Mouse (Mus musculus) intestine, embryonic 14.5 days (tissue): Measurements from ENCODE around the gene Iqcj. TPM values are rescaled to one million over a fixed set of nuclear protein-coding genes. Genes with fewer than 3 reads are reported as not detected.

Experiments
- ATAC-seq: fragments of 200-750 bp; cut with Nextera tagmentation; replicated peaks from 2 replicates; pipeline ENCODE4 v1.8.0; 2017; ENCODE audit warnings: low read depth, moderate number of reproducible peaks, moderate TSS enrichment, moderate library complexity; ENCODE audit not compliant: low FRiP score, low TSS enrichment
- DNase-seq: peaks from one replicate; pipeline ENCODE4 v3.0.0-alpha.2; 2018; ENCODE audit warnings: low spot score
- H3K27ac ChIP-seq: fragments of 300-500 bp; sonication (generic); 2 replicates; pipeline ENCODE4 v1.5.1; 2014; ENCODE audit warnings: low read depth, mild to moderate bottlenecking, control low read depth
- H3K27me3 ChIP-seq: fragments of 300-500 bp; sonication (generic); replicated peaks from 2 replicates; pipeline ENCODE4 v1.6.1; 2014; ENCODE audit warnings: low read length, control low read depth; ENCODE audit not compliant: control insufficient read depth, insufficient read depth
- H3K36me3 ChIP-seq: fragments of 300-500 bp; sonication (generic); 2 replicates; pipeline ENCODE4 v1.6.1; 2014; ENCODE audit warnings: low read length, control low read depth; ENCODE audit not compliant: control insufficient read depth, insufficient read depth
- H3K4me1 ChIP-seq: fragments of 300-500 bp; sonication (generic); replicated peaks from 2 replicates; pipeline ENCODE4 v1.6.1; 2014; ENCODE audit warnings: low read length, control low read depth, mixed read lengths; ENCODE audit not compliant: control insufficient read depth, insufficient read depth
- H3K4me2 ChIP-seq: fragments of 300-500 bp; sonication (generic); 2 replicates; pipeline ENCODE4 v1.6.1; 2014; ENCODE audit warnings: low read length
- H3K4me3 ChIP-seq: fragments of 300-500 bp; sonication (generic); 2 replicates; pipeline ENCODE4 v1.5.1; 2014; ENCODE audit warnings: low read depth, low read length, control low read depth, mixed read lengths
- H3K9ac ChIP-seq: fragments of 300-500 bp; sonication (generic); 2 replicates; pipeline ENCODE4 v1.6.1; 2014; ENCODE audit warnings: mild to moderate bottlenecking, low read length
- H3K9me3 ChIP-seq: fragments of 300-500 bp; sonication (generic); 2 replicates; pipeline ENCODE4 v1.6.1; 2016; ENCODE audit warnings: low read length, control low read depth; ENCODE audit not compliant: control insufficient read depth
- WGBS: fragments of 180-500 bp; shearing (Covaris S2); extraction: QIAGEN DNeasy Blood & Tissue Kit; methylation state at CpG from one replicate; pipeline ENCODE4 v1.1.7; 2014; 5-methylcytosine and 5-hydroxymethylcytosine counted together
- polyA plus RNA-seq: library from polyadenylated mRNA; unstranded; fragments of >200 nt; fragmentation: Nextera tagmentation; extraction: Ambion mirVana; gene quantifications from 2 replicates; pipeline ENCODE4 v1.2.1, GENCODE M21; 2014

Gene Iqcj
- polyA plus RNA-seq, 1 experiment from 2014 or later, result not detected

DNA sequence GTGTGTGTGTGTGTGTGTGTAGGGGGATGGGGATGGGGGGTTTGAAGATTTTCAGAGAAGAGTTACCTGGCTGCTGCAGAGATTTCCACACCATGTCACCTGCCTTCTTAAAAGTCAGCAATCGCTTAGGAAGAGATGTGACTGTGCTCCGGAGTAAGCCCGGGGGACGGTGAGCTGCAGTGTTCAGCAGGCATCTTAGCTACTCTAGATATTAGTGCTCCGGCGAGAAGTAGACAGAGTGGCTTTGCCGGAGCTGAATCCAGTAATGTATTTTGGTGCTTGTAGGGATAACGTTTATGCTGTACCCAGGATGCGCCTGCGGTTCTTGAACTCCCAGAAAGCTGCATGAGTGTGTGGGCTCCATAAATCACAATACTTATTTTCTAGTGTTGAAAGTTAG is 748 bp downstream of the Iqcj start:
- DNase-seq (no peak), ATAC-seq (no peak)
- Histone ChIP-seq H3K4me1 (no peaks in the 10 kb centered on the region), H3K4me2 (no peak overlapping the region), H3K4me3 (no peak overlapping the region), H3K9me3 (no peaks in the 10 kb centered on the region), H3K9ac (no peak overlapping the region), H3K27ac (no peak overlapping the region), H3K27me3 (no peaks in the 10 kb centered on the region), H3K36me3 (no peaks in the 10 kb centered on the region)
- 81% methylated on average over 10 of the region's 10 CpGs for WGBS

DNA sequence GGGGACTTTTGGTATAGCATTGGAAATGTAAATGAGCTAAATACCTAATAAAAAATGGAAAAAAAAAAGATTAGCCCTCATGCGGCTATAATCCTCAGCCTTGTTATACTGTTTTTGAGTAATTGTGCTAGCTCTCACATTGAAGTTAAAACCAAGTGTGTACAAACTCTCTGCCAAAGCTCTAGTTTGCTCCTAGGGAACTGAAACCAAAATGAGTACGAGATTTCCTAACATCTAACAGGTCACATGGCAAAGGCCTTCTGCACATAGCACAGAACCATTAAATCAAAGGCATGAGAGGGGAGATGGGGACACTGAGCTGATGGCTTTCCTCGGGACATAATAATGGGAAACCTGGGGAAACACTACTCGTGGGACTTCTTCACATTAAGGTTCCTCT is 10.5 kb downstream of the Iqcj start:
- no peak for ATAC-seq
- no peaks in the 10 kb centered on the region for H3K36me3 ChIP-seq
- H3K4me1 ChIP-seq, result no peaks in the 10 kb centered on the region
- no peak for DNase-seq
- H3K27ac ChIP-seq, result no peak overlapping the region
- H3K27me3 ChIP-seq, result no peaks in the 10 kb centered on the region
- WGBS, result 82% methylated on average over 4 of the region's 4 CpGs
- no peak overlapping the region for H3K9ac ChIP-seq
- H3K4me2 ChIP-seq, result no peak overlapping the region
- H3K4me3 ChIP-seq, result no peak overlapping the region
- no peaks in the 10 kb centered on the region for H3K9me3 ChIP-seq

DNA sequence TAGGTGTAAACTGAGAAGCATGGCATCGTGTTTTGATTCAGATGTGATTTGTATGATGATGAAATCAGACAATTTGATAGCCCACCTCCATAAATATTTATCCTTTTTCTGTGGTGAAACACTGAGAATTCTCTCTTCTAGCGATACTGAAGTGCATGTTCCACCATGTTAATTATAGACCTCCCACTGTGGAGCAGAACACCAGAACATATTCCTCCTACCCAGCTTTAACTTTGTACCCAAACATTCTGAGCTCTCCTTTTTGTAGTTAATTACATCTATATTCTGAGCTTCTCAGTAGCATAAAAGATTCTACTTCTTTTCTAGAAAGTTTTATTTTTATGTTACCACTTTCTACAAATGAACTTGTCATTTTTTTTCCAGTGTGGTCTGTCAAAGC is 16.6 kb downstream of the Iqcj start:
- no peak overlapping the region for H3K4me2 ChIP-seq
- no peak for ATAC-seq
- H3K27me3 ChIP-seq, result no peaks in the 10 kb centered on the region
- no peaks in the 10 kb centered on the region for H3K4me1 ChIP-seq
- no peak for DNase-seq
- no peak overlapping the region for H3K4me3 ChIP-seq
- no peaks in the 10 kb centered on the region for H3K9me3 ChIP-seq
- no peaks in the 10 kb centered on the region for H3K36me3 ChIP-seq
- no peak overlapping the region for H3K27ac ChIP-seq
- WGBS, result 86% methylated on average over 2 of the region's 2 CpGs
- H3K9ac ChIP-seq, result no peak overlapping the region

DNA sequence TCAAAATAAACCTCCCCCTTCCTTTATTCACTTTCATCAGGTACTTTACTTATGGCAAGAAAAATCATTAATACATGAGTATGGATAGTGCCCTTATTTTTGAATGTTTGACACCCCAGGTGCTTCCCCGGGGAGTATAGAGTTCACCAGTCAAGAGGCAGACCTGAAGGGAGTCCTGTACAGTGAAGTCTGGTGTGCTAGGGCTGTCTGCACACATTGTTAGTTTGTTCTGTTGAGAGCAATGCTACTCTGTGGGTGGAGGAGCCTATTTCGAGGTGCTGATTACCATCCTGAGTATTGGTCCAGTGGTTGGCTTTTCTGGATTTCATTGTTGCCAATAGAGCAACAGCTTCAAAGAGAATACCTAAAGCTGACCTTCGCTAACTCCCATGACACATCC is 26.1 kb downstream of the Iqcj start:
- Histone ChIP-seq H3K4me1 (no peaks in the 10 kb centered on the region), H3K9ac (no peak overlapping the region), H3K4me2 (no peak overlapping the region), H3K9me3 (no peaks in the 10 kb centered on the region), H3K27ac (no peak overlapping the region), H3K27me3 (no peaks in the 10 kb centered on the region), H3K36me3 (no peaks in the 10 kb centered on the region), H3K4me3 (no peak overlapping the region)
- DNase-seq (no peak), ATAC-seq (no peak)
- 93% methylated on average over 3 of the region's 3 CpGs for WGBS

DNA sequence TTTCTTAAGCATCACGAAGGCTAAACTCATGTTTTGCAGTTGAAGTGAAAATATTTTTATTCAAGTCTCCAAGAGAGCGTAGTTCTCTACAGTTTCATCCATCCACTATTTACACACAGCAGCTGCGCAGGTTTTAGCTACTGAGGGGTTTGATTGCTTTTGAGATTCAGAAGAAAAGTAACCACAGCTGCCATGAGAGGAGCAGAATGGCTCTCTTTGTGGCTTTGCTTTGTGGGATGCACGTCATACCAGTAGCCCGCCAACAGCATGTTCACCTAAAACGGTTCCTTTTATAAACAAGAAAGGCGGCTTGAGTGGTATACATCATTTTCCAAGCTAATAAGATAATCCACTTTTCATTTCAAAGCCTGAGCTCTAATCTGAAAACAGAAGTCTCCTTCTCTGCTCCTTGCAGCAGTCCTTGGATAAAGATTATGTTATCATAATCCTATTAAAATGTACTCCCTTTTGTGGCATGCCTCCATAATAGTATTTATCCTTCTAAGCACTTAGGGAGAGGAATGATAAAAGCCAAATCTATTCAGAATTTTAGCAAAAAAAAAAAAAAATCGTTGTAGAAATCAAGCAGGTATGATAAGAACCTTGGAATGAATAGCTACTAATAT is 26.7 kb downstream of the Iqcj start:
- Histone ChIP-seq H3K9me3 (no peaks in the 10 kb centered on the region), H3K27ac (no peak overlapping the region), H3K36me3 (no peaks in the 10 kb centered on the region), H3K4me1 (no peaks in the 10 kb centered on the region), H3K27me3 (no peaks in the 10 kb centered on the region), H3K4me3 (no peak overlapping the region), H3K4me2 (no peak overlapping the region), H3K9ac (no peak overlapping the region)
- 66% methylated on average over 8 of the region's 8 CpGs for WGBS
- ATAC-seq (no peak), DNase-seq (no peak)

DNA sequence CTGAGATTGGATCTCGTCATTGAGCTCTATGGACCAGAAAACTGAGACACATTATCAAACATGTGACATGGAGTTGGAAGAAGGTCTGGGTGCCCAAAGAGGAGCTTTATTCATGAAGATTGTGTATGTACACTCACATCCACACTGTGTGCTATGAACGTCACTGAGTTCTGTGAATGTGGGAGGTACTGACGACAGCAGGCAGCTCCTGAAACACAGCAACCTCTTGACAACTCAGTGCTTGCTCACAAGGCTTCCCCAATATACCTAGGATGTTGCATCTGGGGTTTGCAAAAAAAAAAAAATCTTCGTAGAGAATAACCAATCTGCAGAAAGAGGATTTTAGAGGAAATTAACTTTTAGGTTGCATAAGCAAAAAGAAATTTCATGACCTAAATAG is 31.1 kb downstream of the Iqcj start:
- Histone ChIP-seq H3K4me1 (no peaks in the 10 kb centered on the region), H3K27me3 (no peaks in the 10 kb centered on the region), H3K9ac (no peak overlapping the region), H3K4me2 (no peak overlapping the region), H3K9me3 (no peaks in the 10 kb centered on the region), H3K4me3 (no peak overlapping the region), H3K27ac (no peak overlapping the region), H3K36me3 (no peaks in the 10 kb centered on the region)
- ATAC-seq, result no peak
- WGBS, result 80% methylated on average over 4 of the region's 4 CpGs
- no peak for DNase-seq

DNA sequence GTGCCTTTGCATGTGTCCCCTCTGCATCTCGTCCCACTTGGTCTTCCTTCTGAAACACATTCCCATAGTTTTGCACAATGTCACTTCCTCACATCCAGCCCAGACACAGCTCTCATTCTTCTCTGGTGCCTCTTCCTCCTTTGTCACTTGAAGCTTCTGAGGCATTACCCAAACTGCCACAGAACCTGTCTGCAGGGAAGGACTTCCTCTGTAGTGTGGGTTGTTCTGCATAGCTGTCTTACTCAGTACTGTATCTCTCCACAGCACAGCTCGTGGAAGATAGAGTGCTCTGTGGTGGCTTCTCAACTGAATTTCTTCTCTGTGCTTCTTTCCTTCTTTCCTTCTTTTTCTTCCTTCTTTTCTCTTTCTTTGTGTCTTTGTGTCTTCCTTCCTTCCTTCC is 33.4 kb downstream of the Iqcj start:
- Histone ChIP-seq H3K4me2 (no peak overlapping the region), H3K9me3 (no peaks in the 10 kb centered on the region), H3K36me3 (no peaks in the 10 kb centered on the region), H3K4me3 (no peak overlapping the region), H3K4me1 (no peaks in the 10 kb centered on the region), H3K27ac (no peak overlapping the region), H3K9ac (no peak overlapping the region), H3K27me3 (no peaks in the 10 kb centered on the region)
- DNase-seq, result no peak
- ATAC-seq, result no peak
- 74% methylated on average over 2 of the region's 2 CpGs for WGBS

DNA sequence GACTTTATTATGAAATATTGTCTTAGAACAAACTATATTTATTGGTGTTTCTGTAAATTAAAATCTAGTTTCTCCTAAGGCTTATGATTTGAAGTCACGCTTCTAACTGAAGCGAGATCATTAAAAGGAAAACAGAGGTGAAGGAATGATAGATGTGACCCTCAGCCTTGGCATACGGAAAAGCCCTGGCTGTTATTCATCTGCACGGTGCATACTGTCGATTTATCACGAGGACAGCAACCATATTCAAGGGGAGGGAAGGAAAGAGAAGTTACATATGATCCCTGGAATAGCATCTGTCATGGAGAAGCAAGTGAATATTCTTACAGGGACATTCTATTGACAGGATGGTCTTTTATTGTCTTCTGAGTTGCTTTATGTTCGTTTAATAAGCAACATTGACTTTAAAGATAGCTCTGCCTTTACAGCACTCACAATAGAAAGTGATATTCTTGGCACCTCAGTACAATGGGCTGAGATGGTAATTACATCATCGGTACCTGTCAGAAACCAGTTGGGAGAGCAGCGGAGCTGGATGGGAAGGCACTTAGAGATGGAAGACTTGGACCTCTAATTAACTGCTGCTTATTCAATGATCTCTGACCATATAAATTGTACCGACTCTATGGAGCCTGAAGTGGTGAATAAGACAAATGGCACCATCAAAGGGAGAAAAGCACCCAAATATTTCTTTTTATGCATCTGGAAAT is 38.6 kb downstream of the Iqcj start:
- Histone ChIP-seq H3K4me2 (no peak overlapping the region), H3K36me3 (no peaks in the 10 kb centered on the region), H3K27ac (no peak overlapping the region), H3K9ac (no peak overlapping the region), H3K4me1 (no peaks in the 10 kb centered on the region), H3K27me3 (no peaks in the 10 kb centered on the region), H3K4me3 (no peak overlapping the region), H3K9me3 (no peaks in the 10 kb centered on the region)
- WGBS, result 70% methylated on average over 10 of the region's 10 CpGs
- ATAC-seq, result no peak
- no peak for DNase-seq

DNA sequence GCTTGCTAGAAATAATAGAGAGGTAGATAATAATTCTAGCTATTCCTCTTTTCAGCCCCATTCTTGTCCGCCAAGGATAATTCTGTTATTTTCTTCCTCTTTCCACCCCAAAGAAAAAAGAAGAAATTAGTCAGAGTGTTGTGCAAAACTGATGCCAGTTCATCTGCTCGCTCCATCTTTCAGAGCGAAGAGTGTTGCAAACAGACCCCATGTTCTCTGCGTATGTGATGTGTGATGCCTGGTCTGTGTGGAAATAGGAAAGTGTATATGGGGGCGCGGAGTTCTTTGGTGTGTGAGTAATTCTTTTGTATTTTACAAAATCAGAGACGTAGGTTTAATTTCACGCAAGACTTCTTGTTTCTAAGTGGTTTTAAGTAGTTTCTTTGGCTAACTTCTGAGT is 39.2 kb downstream of the Iqcj start:
- ATAC-seq, result no peak
- no peak overlapping the region for H3K4me3 ChIP-seq
- no peak overlapping the region for H3K9ac ChIP-seq

More for the DNA sequence above, 39.2 kb downstream of the Iqcj start:
- Histone ChIP-seq H3K4me2 (no peak overlapping the region), H3K9me3 (no peaks in the 10 kb centered on the region), H3K27ac (no peak overlapping the region), H3K27me3 (no peaks in the 10 kb centered on the region), H3K36me3 (no peaks in the 10 kb centered on the region), H3K4me1 (no peaks in the 10 kb centered on the region)
- WGBS, result 93% methylated on average over 8 of the region's 8 CpGs
- DNase-seq, result no peak
